Mouse (Mus musculus) stomach, postnatal 0 days (tissue): Measurements from ENCODE around the gene Gm45717. TPM values are rescaled to one million over a fixed set of nuclear protein-coding genes. Genes with fewer than 3 reads are reported as not detected.

Experiments
- ATAC-seq: fragments of 200-750 bp; cut with Nextera tagmentation; 2 replicates; pipeline ENCODE4 v1.8.0; 2017; ENCODE audit not compliant: low FRiP score, low TSS enrichment
- DNase-seq: peaks from one replicate; pipeline ENCODE4 v3.0.0-alpha.2; 2016; ENCODE audit warnings: low spot score
- H3K27ac ChIP-seq: fragments of 300-500 bp; sonication (generic); replicated peaks from 2 replicates; pipeline ENCODE4 v1.5.1; 2014; ENCODE audit warnings: mild to moderate bottlenecking, control low read depth
- H3K27me3 ChIP-seq: fragments of 300-500 bp; sonication (generic); 2 replicates; pipeline ENCODE4 v1.6.1; 2014; ENCODE audit warnings: low read length; ENCODE audit not compliant: control insufficient read depth, insufficient read depth
- H3K36me3 ChIP-seq: fragments of 300-500 bp; sonication (generic); 2 replicates; pipeline ENCODE4 v1.6.1; 2014; ENCODE audit warnings: low read length, mixed read lengths; ENCODE audit not compliant: control insufficient read depth, insufficient read depth
- H3K4me1 ChIP-seq: fragments of 300-500 bp; sonication (generic); replicated peaks from 2 replicates; pipeline ENCODE4 v1.6.1; 2014; ENCODE audit warnings: antibody characterized with exemption; ENCODE audit not compliant: control insufficient read depth, insufficient read depth
- H3K4me2 ChIP-seq: fragments of 300-500 bp; sonication (generic); replicated peaks from 2 replicates; pipeline ENCODE4 v1.6.1; 2014; ENCODE audit warnings: low read depth, mild to moderate bottlenecking, control low read depth, moderate library complexity
- H3K4me3 ChIP-seq: fragments of 300-500 bp; sonication (generic); 2 replicates; pipeline ENCODE4 v1.5.1; 2014; ENCODE audit warnings: low read depth, low read length, control low read depth
- H3K9ac ChIP-seq: fragments of 300-500 bp; sonication (generic); 2 replicates; pipeline ENCODE4 v1.6.1; 2014; ENCODE audit warnings: mild to moderate bottlenecking, low read length, control low read depth, mixed read lengths
- H3K9me3 ChIP-seq: fragments of 300-500 bp; sonication (generic); 2 replicates; pipeline ENCODE4 v1.6.1; 2016; ENCODE audit warnings: low read length; ENCODE audit not compliant: control insufficient read depth
- CTCF ChIP-seq: IDR thresholded peaks from 2 replicates; pipeline ENCODE4 v1.5.1; 2016; ENCODE audit warnings: antibody characterized with exemption, low read depth, mild to moderate bottlenecking, moderate library complexity
- EP300 ChIP-seq: optimal IDR thresholded peaks from 2 replicates; pipeline ENCODE3; 2016; ENCODE audit warnings: antibody characterized with exemption
- WGBS: fragments of 180-500 bp; shearing (Covaris S2); extraction: QIAGEN DNeasy Blood & Tissue Kit; methylation state at CpG from one replicate; pipeline ENCODE4 v1.1.7; 2014; 5-methylcytosine and 5-hydroxymethylcytosine counted together
- polyA plus RNA-seq: library from polyadenylated mRNA; unstranded; fragments of >200 nt; fragmentation: Nextera tagmentation; extraction: Ambion mirVana; gene quantifications from 2 replicates; pipeline ENCODE4 v1.2.1, GENCODE M21; 2015

The Gm45717 gene
- polyA plus RNA-seq, 1 experiment from 2014 or later = 0.32 TPM

GRCm38 (mm10) chr7:140991117-140991689 is 35.5 kb upstream of the Gm45717 start:
- no peak overlapping the region for H3K27ac ChIP-seq
- WGBS = 82% methylated on average over 14 of the region's 14 CpGs
- no peak overlapping the region for H3K4me3 ChIP-seq
- H3K9ac ChIP-seq = no peak overlapping the region
- DNase-seq (no peak), ATAC-seq (0 out of 2 replicates have a peak, but pooled peaks have one; percentile 11)
- no peaks in the 10 kb centered on the region; the same call in 1 of the 2 replicates for H3K4me1 ChIP-seq
- no peaks in the 10 kb centered on the region for H3K36me3 ChIP-seq
- no peaks in the 10 kb centered on the region for H3K27me3 ChIP-seq
- TF ChIP-seq CTCF (no peak), EP300 (no peak)
- no peak overlapping the region for H3K4me2 ChIP-seq
- H3K9me3 ChIP-seq = no peaks in the 10 kb centered on the region

GRCm38 (mm10) chr7:140990622-140991021 is 34.9 kb upstream of the Gm45717 start:
- no peaks in the 10 kb centered on the region; the same call in 1 of the 2 replicates for H3K4me1 ChIP-seq
- WGBS = 71% methylated on average over 5 of the region's 5 CpGs
- H3K36me3 ChIP-seq = no peaks in the 10 kb centered on the region
- H3K9ac ChIP-seq = no peak overlapping the region
- DNase-seq (no peak), ATAC-seq (no peak)
- H3K4me3 ChIP-seq = no peak overlapping the region
- H3K4me2 ChIP-seq = no peak overlapping the region
- no peak overlapping the region for H3K27ac ChIP-seq
- H3K27me3 ChIP-seq = no peaks in the 10 kb centered on the region
- no peaks in the 10 kb centered on the region for H3K9me3 ChIP-seq
- TF ChIP-seq CTCF (no peak), EP300 (no peak)

GRCm38 (mm10) chr7:140990185-140990584 is 34.4 kb upstream of the Gm45717 start:
- ATAC-seq (peak; percentile 66), DNase-seq (peak; percentile 47)
- no peak overlapping the region for H3K4me2 ChIP-seq
- no peak overlapping the region for H3K27ac ChIP-seq
- H3K36me3 ChIP-seq = no peaks in the 10 kb centered on the region
- H3K27me3 ChIP-seq = no peaks in the 10 kb centered on the region
- H3K9me3 ChIP-seq = no peaks in the 10 kb centered on the region
- no peak overlapping the region for H3K9ac ChIP-seq
- TF ChIP-seq CTCF (no peak), EP300 (no peak)
- H3K4me1 ChIP-seq = no peaks in the 10 kb centered on the region; the same call in 1 of the 2 replicates
- WGBS = 40% methylated on average over 6 of the region's 6 CpGs
- no peak overlapping the region for H3K4me3 ChIP-seq

- ATAC-seq (no peak), DNase-seq (no peak)
- H3K9me3 ChIP-seq = no peaks in the 10 kb centered on the region
- no peak overlapping the region for H3K9ac ChIP-seq
- no peaks in the 10 kb centered on the region for H3K27me3 ChIP-seq
- H3K4me1 ChIP-seq = no peaks in the 10 kb centered on the region; the same call in 1 of the 2 replicates
- no peak for TF ChIP-seq CTCF
- no peak for TF ChIP-seq EP300
- no peaks in the 10 kb centered on the region for H3K36me3 ChIP-seq
- WGBS = 78% methylated on average over 4 of the region's 4 CpGs
- no peak overlapping the region for H3K4me2 ChIP-seq
- H3K27ac ChIP-seq = no peak overlapping the region
- no peak overlapping the region for H3K4me3 ChIP-seq
Observed at GRCm38 (mm10) chr7:140989022-140989421, 33.3 kb upstream of the Gm45717 start.

GRCm38 (mm10) chr7:140987182-140988138 is 31.7 kb upstream of the Gm45717 start:
- Histone ChIP-seq H3K9me3 (no peaks in the 10 kb centered on the region), H3K9ac (no peak overlapping the region), H3K4me1 (no peaks in the 10 kb centered on the region; the same call in 1 of the 2 replicates), H3K4me3 (no peak overlapping the region), H3K4me2 (no peak overlapping the region), H3K27ac (no peak overlapping the region), H3K27me3 (no peaks in the 10 kb centered on the region), H3K36me3 (no peaks in the 10 kb centered on the region)
- ATAC-seq (no peak), DNase-seq (no peak)
- 64% methylated on average over 17 of the region's 17 CpGs for WGBS
- TF ChIP-seq CTCF (no peak), EP300 (no peak)

- no peak for DNase-seq
- Histone ChIP-seq H3K4me3 (no peak overlapping the region), H3K4me1 (no peaks in the 10 kb centered on the region), H3K9me3 (no peaks in the 10 kb centered on the region), H3K27ac (no peak overlapping the region), H3K4me2 (no peak overlapping the region), H3K27me3 (no peaks in the 10 kb centered on the region), H3K36me3 (no peaks in the 10 kb centered on the region), H3K9ac (no peak overlapping the region)
- no peak for ATAC-seq
- WGBS = 89% methylated on average over 7 of the region's 7 CpGs
- TF ChIP-seq CTCF (no peak), EP300 (no peak)
Observed at GRCm38 (mm10) chr7:140982971-140983370, 27.2 kb upstream of the Gm45717 start.
